Mouse (Mus musculus) midbrain, embryonic 13.5 days (tissue): Measurements from ENCODE around the gene Gm12569. TPM values are rescaled to one million over a fixed set of nuclear protein-coding genes. Genes with fewer than 3 reads are reported as not detected.

Experiments
- ATAC-seq: fragments of 200-750 bp; cut with Nextera tagmentation; 2 replicates; pipeline ENCODE4 v1.8.0; 2017; ENCODE audit warnings: mild to moderate bottlenecking, moderate TSS enrichment, moderate library complexity
- H3K27ac ChIP-seq: fragments of 300-500 bp; sonication (generic); 2 replicates; pipeline ENCODE4 v1.5.1; 2015; ENCODE audit warnings: inconsistent platforms, mild to moderate bottlenecking, moderate library complexity
- H3K27me3 ChIP-seq: fragments of 300-500 bp; sonication (generic); 2 replicates; pipeline ENCODE4 v1.6.1; 2015; ENCODE audit warnings: mild to moderate bottlenecking, inconsistent platforms
- H3K36me3 ChIP-seq: fragments of 300-500 bp; sonication (generic); 2 replicates; pipeline ENCODE4 v1.6.1; 2015; ENCODE audit warnings: mild to moderate bottlenecking, inconsistent platforms
- H3K4me1 ChIP-seq: fragments of 300-500 bp; sonication (generic); replicated peaks from 2 replicates; pipeline ENCODE4 v1.6.1; 2015; ENCODE audit warnings: inconsistent platforms
- H3K4me2 ChIP-seq: fragments of 300-500 bp; sonication (generic); replicated peaks from 2 replicates; pipeline ENCODE4 v1.6.1; 2015; ENCODE audit warnings: moderate library complexity, mild to moderate bottlenecking, inconsistent platforms
- H3K4me3 ChIP-seq: fragments of 300-500 bp; sonication (generic); replicated peaks from 2 replicates; pipeline ENCODE4 v1.5.1; 2015; ENCODE audit warnings: mild to moderate bottlenecking, inconsistent platforms
- H3K9ac ChIP-seq: fragments of 300-500 bp; sonication (generic); replicated peaks from 2 replicates; pipeline ENCODE4 v1.6.1; 2015; ENCODE audit warnings: mild to moderate bottlenecking, inconsistent platforms
- H3K9me3 ChIP-seq: fragments of 300-500 bp; sonication (generic); 2 replicates; pipeline ENCODE4 v1.6.1; 2016; ENCODE audit warnings: mild to moderate bottlenecking, inconsistent platforms
- WGBS: fragments of 180-500 bp; shearing (Covaris S2); methylation state at CpG from one replicate; pipeline ENCODE4 v1.1.7; 2015; 5-methylcytosine and 5-hydroxymethylcytosine counted together
- polyA plus RNA-seq: library from polyadenylated mRNA; unstranded; fragments of >200 nt; fragmentation: Nextera tagmentation; extraction: Ambion mirVana; gene quantifications from 2 replicates; pipeline ENCODE4 v1.2.1, GENCODE M21; 2015

Gm12569 gene
- not detected in 2 replicates for polyA plus RNA-seq

- Histone ChIP-seq H3K27me3 (no peaks in the 10 kb centered on the region), H3K27ac (no peak within 1 kb of the TSS), H3K4me3 (no peak within 1 kb of the TSS), H3K36me3 (no peaks in the 10 kb centered on the region), H3K4me2 (no peak within 1 kb of the TSS), H3K9ac (no peak within 1 kb of the TSS), H3K9me3 (no peaks in the 10 kb centered on the region), H3K4me1 (no peaks in the 10 kb centered on the region)
- WGBS = 96% methylated on average over 11 of the region's 11 CpGs
- ATAC-seq = no peak
Measured at GRCm38 (mm10) chr11:51220308-51220707, at the start of gene Gm12569. TSS of gene Gm12569 (plus strand) at chr11:51220473.

DNA sequence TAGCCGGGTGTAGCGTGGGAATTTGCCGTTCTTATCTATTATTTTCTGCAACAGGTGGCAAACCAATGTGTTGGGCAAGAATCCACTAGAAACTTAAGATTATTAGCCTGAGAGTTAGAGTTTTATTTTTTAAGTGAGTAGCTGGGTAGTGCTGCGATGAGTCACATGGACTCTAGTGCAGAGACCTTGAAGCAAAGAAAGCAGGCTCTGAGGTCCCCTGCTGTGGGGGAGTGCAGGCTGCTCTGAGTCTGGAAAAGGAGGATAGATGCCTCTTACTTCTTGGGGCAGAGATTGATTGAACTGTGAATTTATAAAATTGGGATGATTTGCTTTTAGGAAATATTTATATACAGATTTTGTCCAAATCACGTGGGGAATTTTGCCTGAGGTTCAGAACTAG, 17.5 kb upstream of the Gm12569 start:
- H3K4me2 ChIP-seq = no peak overlapping the region
- no peak overlapping the region for H3K9ac ChIP-seq
- 82% methylated on average over 5 of the region's 5 CpGs for WGBS
- ATAC-seq = no peak
- no peaks in the 10 kb centered on the region for H3K27me3 ChIP-seq
- no peaks in the 10 kb centered on the region for H3K4me1 ChIP-seq
- no peak overlapping the region for H3K27ac ChIP-seq
- H3K36me3 ChIP-seq = no peaks in the 10 kb centered on the region
- 0 out of 2 replicates have a peak, but pooled peaks cover 4% of the 10 kb centered on the region for H3K9me3 ChIP-seq
- no peak overlapping the region for H3K4me3 ChIP-seq

- no peak overlapping the region for H3K27ac ChIP-seq
- no peaks in the 10 kb centered on the region for H3K27me3 ChIP-seq
- 0 out of 2 replicates have a peak, but pooled peaks cover 4% of the 10 kb centered on the region for H3K9me3 ChIP-seq
- 91% methylated on average over 3 of the region's 3 CpGs for WGBS
- H3K4me2 ChIP-seq = no peak overlapping the region
- no peak overlapping the region for H3K4me3 ChIP-seq
- no peaks in the 10 kb centered on the region for H3K36me3 ChIP-seq
- no peak overlapping the region for H3K9ac ChIP-seq
- ATAC-seq = no peak
- no peaks in the 10 kb centered on the region for H3K4me1 ChIP-seq
Measured at GRCm38 (mm10) chr11:51207758-51208157, 12.5 kb upstream of the Gm12569 start.

- no peak overlapping the region for H3K27ac ChIP-seq
- ATAC-seq = no peak
- 82% methylated on average over 5 of the region's 5 CpGs for WGBS
- H3K4me3 ChIP-seq = no peak overlapping the region
- H3K4me2 ChIP-seq = no peak overlapping the region
- no peaks in the 10 kb centered on the region for H3K4me1 ChIP-seq
- H3K27me3 ChIP-seq = no peaks in the 10 kb centered on the region
- H3K9ac ChIP-seq = no peak overlapping the region
- H3K9me3 ChIP-seq = no peaks in the 10 kb centered on the region
- H3K36me3 ChIP-seq = no peaks in the 10 kb centered on the region
Measured at GRCm38 (mm10) chr11:51211426-51211825, 8.8 kb upstream of the Gm12569 start.

DNA sequence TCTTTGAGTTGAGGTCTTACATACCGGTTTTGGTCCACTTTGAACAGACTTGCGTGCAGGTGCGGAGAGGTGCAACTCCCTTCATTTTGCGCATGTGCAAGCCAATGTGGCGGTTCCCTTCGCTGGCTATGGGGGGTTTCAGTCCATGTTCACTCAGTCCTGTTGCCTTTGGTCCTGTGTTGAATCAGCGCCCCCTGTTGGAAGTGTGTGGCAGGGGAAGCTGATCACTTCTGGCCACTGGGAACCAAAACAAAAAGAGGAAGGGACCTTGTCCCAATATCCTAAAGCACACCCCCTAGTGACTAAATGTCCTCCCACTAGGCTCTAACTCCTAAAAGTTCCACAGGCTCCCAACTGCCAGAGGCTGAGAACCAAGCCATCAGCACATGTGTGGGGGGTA, 6.3 kb upstream of the Gm12569 start:
- Histone ChIP-seq H3K27me3 (no peaks in the 10 kb centered on the region), H3K9ac (no peak overlapping the region), H3K9me3 (no peaks in the 10 kb centered on the region), H3K4me2 (no peak overlapping the region), H3K36me3 (no peaks in the 10 kb centered on the region), H3K4me1 (no peaks in the 10 kb centered on the region), H3K4me3 (no peak overlapping the region), H3K27ac (no peak overlapping the region)
- ATAC-seq = no peak
- WGBS = 83% methylated on average over 7 of the region's 7 CpGs

DNA sequence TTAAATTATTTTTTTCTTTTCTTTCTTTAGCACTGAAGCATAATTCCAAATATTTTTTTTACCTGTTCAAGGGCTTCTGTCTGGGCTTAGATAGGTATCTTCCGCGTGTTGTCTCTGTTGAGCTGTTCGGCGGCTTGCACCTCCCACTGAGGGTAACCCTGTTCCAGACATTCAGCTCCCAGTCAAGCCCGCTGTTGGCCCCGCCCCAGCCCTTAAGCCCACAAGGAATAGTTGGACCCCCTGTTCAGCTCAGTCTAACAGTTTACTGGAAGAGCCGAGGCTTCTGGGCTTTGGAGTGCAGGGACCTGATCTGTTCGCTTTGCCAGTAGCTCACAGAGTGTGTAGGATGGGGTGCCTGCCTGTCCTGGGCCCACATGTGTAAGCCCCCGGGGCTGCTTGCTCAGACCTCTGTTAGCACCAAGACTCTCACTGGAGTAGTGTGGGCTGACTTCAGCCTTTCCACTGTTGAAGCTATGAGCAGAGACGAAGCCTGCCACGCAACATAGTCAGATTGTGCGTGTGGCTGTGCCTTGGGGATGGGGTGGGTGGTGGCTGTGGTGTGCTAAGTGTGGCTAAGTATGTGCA, 785 bp upstream of the Gm12569 start:
- Histone ChIP-seq H3K9ac (no peak overlapping the region), H3K9me3 (no peaks in the 10 kb centered on the region), H3K27me3 (no peaks in the 10 kb centered on the region), H3K27ac (no peak overlapping the region), H3K4me2 (no peak overlapping the region), H3K4me1 (no peaks in the 10 kb centered on the region), H3K4me3 (no peak overlapping the region), H3K36me3 (no peaks in the 10 kb centered on the region)
- WGBS = 80% methylated on average over 12 of the region's 12 CpGs
- no peak for ATAC-seq

GRCm38 (mm10) chr11:51227104-51227503, 6.8 kb downstream of the Gm12569 start:
- no peak for ATAC-seq
- H3K9me3 ChIP-seq = no peaks in the 10 kb centered on the region
- H3K36me3 ChIP-seq = no peaks in the 10 kb centered on the region
- H3K4me1 ChIP-seq = no peaks in the 10 kb centered on the region
- H3K27ac ChIP-seq = no peak overlapping the region
- no peaks in the 10 kb centered on the region for H3K27me3 ChIP-seq
- no peak overlapping the region for H3K9ac ChIP-seq
- no peak overlapping the region for H3K4me2 ChIP-seq
- H3K4me3 ChIP-seq = no peak overlapping the region
- WGBS = 89% methylated on average over 4 of the region's 4 CpGs

DNA sequence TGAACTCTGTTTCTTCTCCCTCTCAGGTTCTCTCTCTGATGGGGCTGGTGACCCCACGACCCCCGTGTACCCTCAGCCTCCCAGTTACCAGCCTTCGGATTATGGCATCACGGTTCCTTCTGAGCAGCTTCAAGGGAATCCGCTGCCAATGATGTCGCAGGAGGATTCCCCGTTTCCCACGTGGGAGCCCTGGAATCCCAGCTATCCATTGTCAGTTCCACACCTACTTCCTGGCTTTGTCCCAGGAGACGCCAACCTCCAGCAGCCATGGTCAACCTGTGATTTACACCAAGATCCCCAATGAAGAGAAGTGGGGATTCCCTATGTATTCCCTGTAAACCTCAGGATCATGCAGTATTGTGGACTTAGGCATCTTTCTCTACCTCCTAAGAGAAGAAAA, 14.4 kb downstream of the Gm12569 start:
- Histone ChIP-seq H3K9me3 (no peaks in the 10 kb centered on the region), H3K36me3 (no peaks in the 10 kb centered on the region), H3K9ac (no peak overlapping the region), H3K27me3 (no peaks in the 10 kb centered on the region), H3K4me2 (no peak overlapping the region), H3K4me3 (no peak overlapping the region), H3K4me1 (no peaks in the 10 kb centered on the region), H3K27ac (no peak overlapping the region)
- no peak for ATAC-seq
- WGBS = 88% methylated on average over 9 of the region's 9 CpGs

DNA sequence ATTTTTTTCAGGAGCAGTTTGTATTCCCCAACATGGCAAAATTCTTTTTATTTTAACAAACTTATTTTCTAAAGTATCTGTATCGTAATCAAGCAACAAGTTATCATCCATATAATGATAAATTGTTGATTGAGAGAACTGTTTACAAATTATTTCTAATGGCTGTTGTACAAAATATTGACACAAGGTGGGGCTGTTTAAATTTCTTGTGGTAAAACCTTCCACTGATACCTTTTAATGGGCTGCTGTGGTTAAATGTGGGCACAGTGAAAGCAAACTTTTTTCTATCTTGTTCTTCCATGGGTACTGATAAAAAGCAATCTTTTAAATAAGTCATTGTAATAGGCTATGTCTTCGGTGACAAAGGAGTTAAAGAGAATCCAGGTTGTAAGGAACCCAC, 22.6 kb downstream of the Gm12569 start:
- H3K27me3 ChIP-seq = no peaks in the 10 kb centered on the region
- no peaks in the 10 kb centered on the region for H3K4me1 ChIP-seq
- H3K36me3 ChIP-seq = no peaks in the 10 kb centered on the region
- H3K9ac ChIP-seq = no peak overlapping the region
- H3K4me2 ChIP-seq = no peak overlapping the region
- no peak overlapping the region for H3K27ac ChIP-seq
- no peak for ATAC-seq
- no peaks in the 10 kb centered on the region for H3K9me3 ChIP-seq
- WGBS = 90% methylated on average over 2 of the region's 2 CpGs
- H3K4me3 ChIP-seq = no peak overlapping the region

GRCm38 (mm10) chr11:51257006-51257405, 36.7 kb downstream of the Gm12569 start:
- no peaks in the 10 kb centered on the region for H3K9me3 ChIP-seq
- no peaks in the 10 kb centered on the region for H3K36me3 ChIP-seq
- no peak overlapping the region for H3K9ac ChIP-seq
- no peak overlapping the region for H3K4me3 ChIP-seq
- no peaks in the 10 kb centered on the region for H3K27me3 ChIP-seq
- H3K4me1 ChIP-seq = no peaks in the 10 kb centered on the region
- H3K27ac ChIP-seq = no peak overlapping the region
- WGBS = 96% methylated on average over 4 of the region's 4 CpGs
- no peak for ATAC-seq
- H3K4me2 ChIP-seq = no peak overlapping the region

GRCm38 (mm10) chr11:51261680-51262219, 41.5 kb downstream of the Gm12569 start, which contains the start of gene Clk4:
TSS of gene Clk4 (plus strand) at chr11:51261730.
- 89% methylated on average over 3 of the region's 3 CpGs for WGBS
- Histone ChIP-seq H3K4me1 (peaks cover 37% of the 10 kb centered on the region), H3K36me3 (no peaks in the 10 kb centered on the region), H3K27ac (peak within 1 kb of the TSS; percentile 95), H3K9ac (peak within 1 kb of the TSS; percentile 95), H3K9me3 (no peaks in the 10 kb centered on the region), H3K27me3 (no peaks in the 10 kb centered on the region), H3K4me2 (peak within 1 kb of the TSS; percentile 78), H3K4me3 (peak within 1 kb of the TSS; percentile 94)
- ATAC-seq = no peak

- Histone ChIP-seq H3K9ac (peak within 1 kb of the TSS; percentile 95), H3K27me3 (no peaks in the 10 kb centered on the region), H3K4me3 (peak within 1 kb of the TSS; percentile 94), H3K9me3 (no peaks in the 10 kb centered on the region), H3K4me1 (peaks cover 41% of the 10 kb centered on the region), H3K4me2 (peak within 1 kb of the TSS; percentile 78), H3K27ac (peak within 1 kb of the TSS; percentile 95), H3K36me3 (no peaks in the 10 kb centered on the region)
- ATAC-seq = peak; percentile 99
- 10% methylated on average over 57 of the region's 57 CpGs for WGBS
Measured at GRCm38 (mm10) chr11:51262342-51263285, 42.3 kb downstream of the Gm12569 start, which contains the start of gene BC049762. TSS of gene BC049762 (minus strand) at chr11:51263046.
